Mouse (Mus musculus): Measurements from ENCODE around the gene Odc1.
"Not testable (repeated sequence)": the region's sequence is repeated elsewhere in the genome, so short reads cannot be mapped to it uniquely, and the experiment has no call there.

Odc1 gene

DNA sequence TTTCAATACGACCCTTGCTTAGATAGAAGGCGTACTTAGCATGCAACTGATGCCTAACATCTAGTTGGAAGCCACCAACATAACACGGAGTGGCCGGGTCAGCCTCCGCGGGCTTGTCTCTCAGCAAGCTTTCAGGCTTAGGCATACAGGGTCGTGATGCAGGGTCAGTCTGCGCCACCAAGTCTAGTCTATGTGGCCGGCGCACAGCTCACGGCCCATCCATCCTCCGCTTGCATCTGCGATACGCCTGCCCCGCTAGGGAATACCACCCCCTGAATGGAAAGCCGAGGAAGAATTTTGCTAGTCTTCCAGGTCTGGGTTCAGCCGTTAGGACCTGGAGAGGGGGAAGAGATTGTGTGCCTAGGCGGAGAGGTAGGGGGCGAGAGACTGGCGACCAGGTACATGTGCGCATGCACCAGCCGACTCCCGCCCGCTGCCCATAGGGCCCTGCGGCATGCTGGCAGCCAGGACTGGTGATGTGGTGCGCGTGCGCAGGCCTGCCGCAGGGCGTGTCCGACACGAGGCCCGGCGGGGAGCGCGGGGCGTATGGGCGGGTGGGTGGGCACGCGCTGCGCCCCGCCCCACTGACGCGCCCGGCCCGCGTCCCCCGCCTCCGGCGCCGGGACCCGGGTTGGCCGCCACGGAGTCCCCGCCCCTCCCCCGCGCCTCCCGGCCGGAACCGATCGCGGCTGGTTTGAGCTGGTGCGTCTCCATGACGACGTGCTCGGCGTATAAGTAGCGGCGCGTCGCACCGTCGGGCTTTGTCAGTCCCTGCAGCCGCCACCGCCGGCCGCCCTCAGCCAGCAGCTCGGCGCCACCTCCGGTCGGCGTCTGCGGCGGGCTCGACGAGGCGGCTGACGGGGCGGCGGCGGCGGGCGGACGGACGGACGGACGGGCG is at the start of gene Odc1:
Gene Odc1 (plus strand): TSS at position 586 of the 898 bp plus-strand sequence.
- peak; percentile 98 for DNase-seq (ENCODE audit: low read depth)

DNA sequence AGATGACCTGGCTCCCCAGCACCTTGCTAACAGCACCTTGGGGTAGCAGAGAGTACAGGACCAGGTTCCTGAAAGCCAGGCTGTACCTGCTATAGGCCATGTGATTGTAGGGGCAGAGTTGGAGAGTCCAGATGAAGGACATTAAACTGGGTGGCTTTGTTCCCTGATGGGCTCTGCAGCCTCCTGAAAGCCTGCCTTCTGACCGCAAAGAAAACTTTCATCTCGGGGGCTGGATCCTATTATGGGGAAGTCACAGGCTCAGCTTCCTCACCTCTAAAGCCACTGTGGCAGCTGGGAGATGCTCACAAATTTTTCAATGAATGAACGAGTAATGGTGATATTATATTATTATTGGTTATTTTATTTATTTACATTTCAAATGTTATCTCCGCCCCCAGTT is 49.8 kb upstream of the Odc1 start:
- no peak for DNase-seq (ENCODE audit: low read depth)

DNA sequence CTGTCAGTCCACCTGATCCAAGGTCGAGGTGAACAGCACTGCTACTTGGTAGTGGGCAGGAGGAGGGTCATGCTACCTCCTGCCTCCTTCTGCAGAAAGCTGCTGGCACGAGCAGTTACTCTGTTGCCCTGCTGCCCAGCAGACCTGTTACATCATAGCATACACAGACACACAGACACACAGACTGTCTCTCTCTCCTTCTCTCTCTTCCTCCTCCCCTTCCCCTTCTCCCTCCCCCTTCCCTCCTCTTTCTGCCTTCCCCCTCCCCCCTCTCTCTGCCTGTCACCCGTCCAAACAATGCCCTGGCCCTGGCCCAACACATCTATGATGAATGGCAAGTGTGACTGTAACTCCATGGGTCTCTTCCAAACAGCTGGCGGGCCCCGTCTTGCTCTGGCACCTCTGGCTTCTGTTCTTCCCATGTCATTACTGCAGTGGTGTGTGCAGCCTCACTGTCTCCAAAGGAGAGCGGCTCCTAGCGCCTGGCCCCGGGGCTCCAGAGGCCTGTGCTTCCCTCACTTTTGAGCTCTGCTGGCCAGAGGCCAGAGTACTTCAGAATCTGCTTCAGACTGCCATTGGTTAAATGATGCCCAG is 48.6 kb upstream of the Odc1 start:
- no peak for DNase-seq (ENCODE audit: low read depth)

DNA sequence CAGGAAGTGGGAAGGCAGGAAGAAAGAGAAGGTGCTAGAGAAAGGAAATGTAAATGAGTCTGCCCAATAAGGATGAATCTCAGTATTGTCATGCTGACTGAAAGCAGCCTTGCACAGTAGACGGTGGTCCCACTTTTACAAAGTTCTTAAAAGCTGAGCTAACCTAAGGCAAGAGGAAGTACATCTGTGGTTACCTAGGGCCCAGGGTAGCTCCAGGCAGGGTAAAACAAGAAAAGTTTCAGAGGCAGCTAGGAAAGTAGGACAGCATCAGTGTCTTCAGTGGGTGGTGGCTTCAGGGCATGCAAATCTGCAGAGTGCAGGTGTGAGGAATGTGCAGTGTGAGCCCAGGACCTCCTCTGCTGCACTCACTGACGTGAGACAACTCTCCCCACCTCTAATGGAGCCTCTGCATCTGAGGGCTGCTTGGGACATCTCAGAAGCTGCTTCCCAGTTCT is 38.9 kb upstream of the Odc1 start:
- peak; percentile 66 for DNase-seq (ENCODE audit: low read depth)

DNA sequence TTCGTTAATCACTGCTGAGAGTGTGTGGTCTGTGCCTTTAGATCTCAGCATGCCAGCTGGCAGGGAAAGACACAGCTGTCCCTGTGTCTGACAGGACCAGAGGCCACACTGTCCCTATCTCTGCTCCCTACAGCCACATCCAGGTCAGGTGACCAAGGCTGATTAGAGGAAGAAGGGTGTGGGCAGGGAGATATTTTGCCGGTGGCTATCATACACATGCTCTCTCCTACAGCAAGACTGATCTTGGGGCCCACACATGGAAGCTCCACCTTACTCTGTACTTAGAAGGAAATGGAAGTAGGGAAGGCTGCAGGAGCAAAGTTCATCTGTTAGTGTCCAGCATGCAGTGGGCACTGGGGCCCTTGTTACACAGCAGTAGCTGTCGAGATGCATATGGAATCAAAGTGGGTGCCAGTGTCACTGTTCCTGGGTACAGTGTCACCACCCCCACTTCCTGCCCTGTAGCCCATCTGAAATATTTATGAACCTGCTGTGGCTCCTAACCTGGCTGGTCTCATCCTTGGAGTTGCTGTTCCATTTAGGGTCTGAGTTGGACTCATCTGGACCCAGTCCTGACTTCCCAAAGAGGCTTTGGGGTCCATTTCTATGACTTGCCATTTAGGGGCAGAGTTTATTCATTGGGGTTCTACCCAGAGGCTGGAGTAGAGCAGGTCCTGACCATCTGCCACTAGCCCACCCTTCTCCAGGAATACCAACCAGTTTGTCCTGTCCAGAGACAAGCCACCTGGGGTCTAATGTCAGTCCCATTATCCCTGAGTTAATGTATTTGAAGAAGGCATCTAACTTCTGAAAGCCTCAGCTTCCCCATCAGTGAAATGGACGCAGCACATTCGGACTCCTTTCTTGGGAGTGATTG is 38.2 kb upstream of the Odc1 start:
- DNase-seq (ENCODE audit: low read depth) = peak; percentile 54

DNA sequence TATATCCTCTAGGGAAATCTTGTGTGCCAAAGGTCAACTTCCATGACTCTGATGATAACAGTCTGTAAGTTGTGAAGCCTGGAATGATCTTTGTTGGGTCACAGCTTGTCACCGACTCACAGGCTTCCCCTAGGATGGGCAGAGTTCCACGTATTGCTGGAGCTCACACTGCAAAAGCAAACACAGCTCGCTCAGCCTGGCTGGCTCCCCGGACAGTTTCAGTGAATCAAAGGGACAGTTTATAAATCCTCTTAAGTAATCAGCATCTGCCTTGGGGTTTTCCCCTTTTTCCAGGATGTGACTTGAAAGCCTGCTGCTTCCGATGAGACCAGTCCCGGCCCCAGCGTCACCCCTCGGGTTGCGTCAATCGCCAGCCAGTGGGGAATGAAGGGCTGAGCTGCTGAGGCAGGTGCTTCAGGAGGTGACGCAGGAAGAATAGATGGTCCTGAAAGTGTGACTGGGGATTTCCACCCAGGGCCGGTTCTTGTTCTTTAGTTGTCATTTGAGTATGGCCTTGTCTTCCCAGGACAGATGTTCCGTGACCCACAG is 37.5 kb upstream of the Odc1 start:
- peak; percentile 91 for DNase-seq (ENCODE audit: low read depth)

DNA sequence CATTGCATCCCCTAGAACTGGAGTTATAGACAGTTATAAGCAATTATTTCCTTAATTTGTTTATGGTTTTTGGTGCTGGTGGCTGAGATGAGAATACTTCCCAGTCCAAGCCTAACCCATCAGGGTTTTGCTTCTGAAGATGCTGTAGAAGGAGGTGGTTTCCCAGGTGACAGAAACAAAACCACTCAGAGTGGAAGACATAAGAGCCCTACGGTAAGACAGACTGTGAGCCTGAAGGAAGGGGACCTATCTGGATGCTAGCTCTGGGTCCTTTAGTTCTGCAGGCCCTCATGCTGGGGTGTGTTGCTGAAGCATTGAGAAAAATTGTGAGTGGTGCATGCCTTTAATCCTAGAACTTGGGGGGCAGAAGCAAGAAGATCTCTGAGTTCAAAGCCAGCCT is 35.3 kb upstream of the Odc1 start:
- peak; percentile 73 for DNase-seq (ENCODE audit: low read depth)

DNA sequence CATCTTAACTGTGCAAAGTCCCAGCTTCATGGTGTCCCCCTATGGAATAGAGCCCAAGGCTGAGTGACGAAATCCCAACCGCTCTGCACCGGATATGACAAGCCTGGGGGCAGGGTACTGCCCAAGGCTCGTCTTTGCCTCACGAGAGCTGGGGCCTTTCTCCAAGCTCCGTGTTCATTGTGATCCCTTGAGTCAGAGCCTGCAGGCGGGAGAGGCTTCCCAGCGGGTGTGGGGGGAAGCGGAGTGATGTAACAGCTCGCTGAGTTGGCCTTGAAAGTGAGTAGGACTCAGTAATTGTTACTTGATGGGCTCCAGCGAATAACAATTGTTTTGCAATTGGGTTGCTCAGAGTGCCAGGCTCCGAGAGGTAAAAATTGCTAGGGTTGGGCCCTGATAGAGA is 34.4 kb upstream of the Odc1 start:
- peak; percentile 16 for DNase-seq (ENCODE audit: low read depth)

DNA sequence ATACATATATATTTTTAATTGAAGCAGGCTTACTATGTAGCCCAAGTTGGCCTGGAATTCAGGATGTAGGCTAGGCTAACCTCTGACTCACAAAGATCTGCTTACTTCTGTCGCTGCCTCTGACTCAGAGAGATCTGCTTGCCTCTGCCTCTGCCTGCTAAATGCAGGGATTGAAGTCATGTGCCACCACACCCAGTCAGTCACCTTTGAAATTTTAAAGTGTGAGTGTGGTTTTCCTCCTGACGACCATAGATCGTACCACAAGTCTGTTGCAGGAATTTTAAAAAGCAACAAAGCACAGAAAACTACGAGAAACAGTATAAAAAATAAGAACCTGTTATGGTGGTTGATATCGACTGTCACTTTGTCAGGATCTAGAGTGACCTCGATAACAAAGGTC is 33.6 kb upstream of the Odc1 start:
- peak; percentile 68 for DNase-seq (ENCODE audit: low read depth)

DNA sequence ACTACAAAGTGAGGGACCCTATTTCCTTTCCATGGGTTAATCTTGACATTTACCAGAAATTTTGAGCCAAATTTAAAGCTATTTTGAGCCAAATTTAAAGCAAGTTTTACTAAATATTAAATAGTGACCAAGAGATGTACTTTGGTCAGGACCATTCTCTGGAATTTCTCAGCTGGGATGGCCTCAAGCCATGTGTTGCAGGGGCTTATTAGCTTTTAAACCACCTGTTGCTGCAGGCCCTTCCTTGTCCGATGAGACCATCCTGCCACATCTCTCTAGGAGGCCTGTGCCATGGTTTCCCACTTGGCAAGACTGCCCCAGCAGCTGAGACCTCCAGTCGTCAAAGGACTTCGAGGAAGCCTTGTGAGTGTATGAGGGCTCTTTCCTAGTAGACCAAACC is 15.4 kb upstream of the Odc1 start:
- DNase-seq (ENCODE audit: low read depth) = no peak

DNA sequence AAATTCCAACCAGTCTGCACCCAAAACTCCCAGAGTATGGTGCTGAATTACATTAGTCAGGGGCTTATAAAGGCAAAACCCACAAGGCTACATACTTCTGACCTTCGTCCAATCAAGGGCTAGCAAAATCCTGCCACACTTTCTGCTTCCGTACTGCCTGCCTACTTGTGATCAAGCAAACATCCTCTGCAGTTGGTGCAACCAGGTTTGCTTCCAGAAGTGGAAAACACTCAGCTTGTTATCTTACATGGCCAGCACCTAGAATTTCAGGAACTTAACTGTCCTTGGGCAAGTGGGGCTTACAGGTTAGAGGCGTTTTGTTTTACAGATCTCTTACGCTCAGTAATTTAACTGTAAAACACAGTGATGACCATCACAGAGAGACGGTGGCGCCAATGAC is 14.9 kb upstream of the Odc1 start:
- no peak for DNase-seq (ENCODE audit: low read depth)

DNA sequence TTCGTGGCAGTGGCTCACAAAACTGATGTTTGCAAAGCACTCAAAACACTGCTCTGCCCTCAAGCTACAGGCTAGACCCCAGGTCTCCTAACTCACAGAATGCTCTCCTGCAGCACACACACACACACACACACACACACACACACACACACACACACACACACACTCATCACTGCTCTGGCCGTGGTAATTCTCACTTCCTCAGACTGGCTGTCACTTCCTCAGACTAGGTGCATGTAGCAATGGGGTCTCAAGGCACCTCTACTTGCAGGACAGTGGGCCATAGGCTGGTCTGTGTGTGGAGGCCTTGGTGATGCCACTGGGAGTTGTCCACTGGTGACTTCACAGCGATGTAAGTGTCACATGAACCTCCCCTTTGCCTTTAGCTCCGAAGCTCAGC is 13.8 kb upstream of the Odc1 start:
- no peak for DNase-seq (ENCODE audit: low read depth)

DNA sequence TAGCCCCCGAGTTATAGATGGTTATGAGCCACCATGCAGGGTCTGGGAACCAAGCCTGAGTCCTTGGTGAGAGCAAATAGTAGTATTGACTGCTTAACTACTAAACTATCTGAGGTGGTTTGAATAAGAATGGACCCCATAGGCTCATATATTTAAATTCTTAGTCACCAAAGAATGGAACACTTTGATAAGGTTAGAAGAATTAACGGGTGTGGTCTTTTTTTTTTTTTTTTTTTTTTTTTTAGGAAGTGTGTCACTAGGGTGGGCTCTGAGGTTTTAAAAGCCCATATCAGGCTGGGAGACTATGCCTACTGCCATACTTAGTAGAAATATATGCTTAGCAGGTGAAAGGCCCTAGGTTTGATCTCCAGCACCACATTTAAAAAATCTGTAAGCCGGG is 8.4 kb upstream of the Odc1 start:
- no peak for DNase-seq (ENCODE audit: low read depth)

DNA sequence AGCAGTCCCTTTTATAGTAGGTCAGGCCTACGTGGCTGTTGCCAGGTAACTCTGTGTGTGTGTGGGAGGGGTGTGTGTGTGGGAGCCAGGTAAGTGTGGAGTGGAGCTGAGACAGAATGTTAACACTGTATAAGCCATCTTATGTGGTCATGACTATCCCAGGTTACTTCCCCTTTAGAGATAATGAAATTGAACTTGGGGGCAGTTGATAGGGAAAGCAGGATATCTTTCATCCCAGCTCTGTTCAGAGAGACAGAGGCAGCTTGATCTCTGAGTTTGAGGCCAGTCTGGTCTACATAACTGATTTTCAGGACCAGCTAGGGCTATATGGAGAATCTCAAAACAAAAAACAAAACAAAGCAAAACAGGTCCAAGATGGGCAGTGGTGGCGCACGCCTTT is 7.4 kb upstream of the Odc1 start:
- DNase-seq (ENCODE audit: low read depth) = no peak

DNA sequence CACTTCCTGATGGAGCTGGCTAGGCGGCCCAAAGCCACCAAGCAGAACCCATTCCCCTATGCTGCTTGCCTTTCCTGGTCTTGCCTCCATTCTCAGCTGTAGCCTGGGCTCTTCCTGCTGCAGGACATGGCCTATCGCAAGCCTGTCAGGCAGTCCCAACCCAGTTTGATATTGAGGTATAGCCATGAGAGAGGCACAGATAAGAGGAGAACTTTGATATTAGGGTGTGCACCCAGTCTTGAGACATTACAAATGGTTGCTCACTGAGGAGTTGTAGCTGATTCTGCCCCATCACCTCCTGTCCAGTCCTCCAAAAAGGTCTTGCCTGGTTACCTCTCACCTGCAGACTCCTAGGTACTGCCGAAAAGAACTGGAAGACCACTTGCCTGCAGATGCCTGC is 6.5 kb upstream of the Odc1 start:
- no peak for DNase-seq (ENCODE audit: low read depth)

DNA sequence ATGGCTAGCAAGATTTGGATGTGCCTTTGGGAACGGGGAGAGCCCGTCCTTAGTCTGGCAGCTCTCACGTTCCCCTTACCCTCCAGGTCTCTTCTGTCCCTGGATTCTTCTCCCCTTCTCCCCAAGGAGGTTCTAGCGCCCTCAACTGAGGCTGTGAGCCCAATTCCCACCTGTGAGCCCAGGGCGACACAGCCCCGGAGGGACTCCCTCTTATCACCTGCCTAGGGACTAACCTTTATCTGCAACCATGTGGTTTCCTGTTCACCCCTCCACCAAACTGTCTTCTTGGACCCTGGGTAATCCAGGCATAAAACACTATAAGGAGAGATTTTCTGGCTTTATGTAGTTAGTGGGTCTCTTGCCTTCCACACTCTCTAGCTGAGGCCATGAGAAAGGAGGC is 5.6 kb upstream of the Odc1 start:
- DNase-seq (ENCODE audit: low read depth) = no peak

DNA sequence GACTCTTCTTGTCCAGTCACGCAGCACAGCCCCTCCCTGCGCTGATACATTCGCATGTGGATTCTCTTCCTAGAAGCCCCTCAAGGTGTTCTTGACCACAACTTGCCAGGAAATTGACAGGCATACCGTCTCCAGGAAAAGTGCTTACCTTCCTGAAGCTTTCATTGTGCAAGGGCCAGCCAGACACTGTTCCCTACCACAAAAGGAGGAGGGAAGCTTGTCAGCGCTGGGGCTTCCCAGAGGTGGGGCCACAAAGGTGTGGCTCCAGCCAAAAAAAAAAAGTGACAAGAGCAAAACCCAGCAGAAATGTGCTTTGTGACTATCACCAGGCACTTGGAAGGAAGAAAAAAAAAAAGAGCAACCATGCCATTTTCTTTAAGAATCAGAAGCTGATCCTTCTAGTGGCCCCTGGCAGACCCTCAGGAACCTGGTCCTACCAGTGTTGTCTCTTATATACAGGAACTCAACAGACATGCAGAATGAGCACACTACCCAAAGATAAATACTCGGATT is 4.5 kb upstream of the Odc1 start:
- no peak for DNase-seq (ENCODE audit: low read depth)

DNA sequence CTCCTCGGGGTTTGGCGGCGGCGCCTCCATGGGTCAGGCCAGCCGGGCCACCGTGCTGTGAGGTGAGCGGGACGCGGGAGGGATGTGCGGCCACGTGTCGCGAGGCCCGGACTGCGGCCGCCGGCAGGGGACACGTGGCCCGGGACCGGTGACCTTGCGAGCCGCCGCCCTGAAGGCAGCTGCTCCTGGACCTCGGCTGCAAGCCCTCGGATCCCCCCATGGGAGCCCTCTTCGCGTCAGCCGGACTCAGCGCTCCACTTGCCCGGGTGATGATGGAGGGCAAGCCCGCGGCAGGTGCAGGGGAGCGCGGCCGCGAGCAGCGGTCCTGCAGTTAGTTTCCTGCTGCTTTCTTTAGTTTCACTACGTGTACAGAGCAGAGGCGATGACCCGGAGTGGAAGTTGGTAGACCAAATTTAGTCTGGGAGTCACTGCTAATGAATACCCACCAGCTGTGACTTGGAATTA is 545 bp downstream of the Odc1 start:
- DNase-seq (ENCODE audit: low read depth) = peak; percentile 69

DNA sequence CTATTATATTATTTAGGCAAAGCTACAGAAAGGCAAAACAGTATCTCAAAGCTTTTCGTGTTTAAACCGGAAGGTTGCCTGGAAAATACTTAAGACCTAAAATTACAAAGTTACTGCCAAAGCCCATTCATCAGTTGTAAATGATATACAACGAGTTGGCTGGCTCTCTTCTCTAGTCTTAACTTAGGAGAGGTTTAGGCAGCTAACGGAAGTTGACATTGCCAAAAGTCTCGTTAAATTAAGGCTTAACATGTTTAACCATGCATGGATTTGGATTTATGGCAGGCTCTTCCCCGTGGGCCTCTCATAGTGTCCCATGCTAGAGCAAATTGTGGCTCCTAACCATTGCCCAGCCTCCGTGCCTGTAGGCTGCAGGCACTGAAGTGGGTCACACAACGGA is 1.3 kb downstream of the Odc1 start:
- DNase-seq (ENCODE audit: low read depth) = no peak

DNA sequence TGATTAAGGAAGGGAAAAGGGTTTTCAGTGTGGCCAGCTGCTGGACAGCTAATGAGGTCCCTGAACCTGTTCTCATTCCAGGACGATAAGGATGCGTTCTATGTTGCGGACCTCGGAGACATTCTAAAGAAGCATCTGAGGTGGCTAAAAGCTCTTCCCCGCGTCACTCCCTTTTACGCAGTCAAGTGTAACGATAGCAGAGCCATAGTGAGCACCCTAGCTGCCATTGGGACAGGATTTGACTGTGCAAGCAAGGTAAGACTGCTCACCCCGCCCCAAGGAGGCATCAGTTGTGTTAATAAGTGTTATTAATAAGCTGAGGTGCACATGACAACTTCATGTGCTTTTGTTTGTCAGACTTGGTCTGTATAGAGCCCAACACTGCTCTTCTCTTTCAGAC is 3.0 kb downstream of the Odc1 start:
- peak; percentile 23 for DNase-seq (ENCODE audit: low read depth)

DNA sequence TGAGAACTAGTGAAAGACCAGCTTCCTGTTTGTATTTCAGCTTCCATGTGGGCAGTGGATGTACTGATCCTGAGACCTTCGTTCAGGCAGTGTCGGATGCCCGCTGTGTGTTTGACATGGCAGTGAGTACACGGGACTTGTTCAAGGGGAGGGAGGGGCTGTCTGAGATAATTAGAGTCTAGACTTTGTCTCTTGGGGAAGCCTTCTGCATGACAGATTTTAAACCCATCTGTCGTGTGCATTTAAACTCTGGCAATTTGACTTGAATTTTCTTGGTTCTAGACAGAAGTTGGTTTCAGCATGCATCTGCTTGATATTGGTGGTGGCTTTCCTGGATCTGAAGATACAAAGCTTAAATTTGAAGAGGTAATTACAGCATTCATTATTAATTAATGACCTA is 3.9 kb downstream of the Odc1 start:
- peak; percentile 20 for DNase-seq (ENCODE audit: low read depth)

DNA sequence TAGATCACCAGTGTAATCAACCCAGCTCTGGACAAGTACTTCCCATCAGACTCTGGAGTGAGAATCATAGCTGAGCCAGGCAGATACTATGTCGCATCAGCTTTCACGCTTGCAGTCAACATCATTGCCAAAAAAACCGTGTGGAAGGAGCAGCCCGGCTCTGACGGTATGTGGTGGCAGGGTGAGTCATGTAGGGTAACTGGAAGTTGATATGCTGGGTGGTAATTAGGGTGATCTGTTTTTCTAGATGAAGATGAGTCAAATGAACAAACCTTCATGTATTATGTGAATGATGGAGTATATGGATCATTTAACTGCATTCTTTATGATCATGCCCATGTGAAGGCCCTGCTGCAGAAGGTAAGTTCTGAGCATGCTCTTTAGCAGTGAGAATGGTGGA is 4.8 kb downstream of the Odc1 start:
- not testable (repeated sequence) for DNase-seq (ENCODE audit: low read depth)

Measured in induced T-regulatory cell, adult 2 months (primary cell).